ENCODE assay signal across 28 mouse cellular contexts in genomic region chr16:46383344-46383743, GRCm38 (mm10).
A peak's percentile ranks its signal among the peaks of the same experiment; 100 is the strongest.
DNase-seq lines count a peak whose midpoint lies in the region; ATAC-seq lines count a peak whose summit lies in the region.
"Had no signal": no experiment of that assay in that cellular context is flagged by ENCODE, and none has a peak within 500 bp of the region (broad histone marks: within the 10 kb centered on the region; RNA-seq: fewer than 3 reads in every experiment).

No protein-coding gene starts in this region.

- no peak overlapping the region for H3K9ac ChIP-seq in embryonic facial prominence, embryonic 14.5 days (ENCODE audit: low read depth, low read length)
- no peak overlapping the region for H3K9ac ChIP-seq in limb, embryonic 12.5 days (replicated peaks)
- H3K9ac ChIP-seq: embryonic facial prominence, embryonic 15.5 days; heart, embryonic 12.5 days; intestine, embryonic 15.5 days; neural tube, embryonic 13.5 days had no signal

- no peaks in the 10 kb centered on the region for H3K36me3 ChIP-seq in embryonic facial prominence, embryonic 14.5 days (ENCODE audit: control insufficient read depth, insufficient read depth, low read length)
- H3K36me3 ChIP-seq in embryonic facial prominence, embryonic 10.5 days (replicated peaks), result no peaks in the 10 kb centered on the region
- no peaks in the 10 kb centered on the region for H3K36me3 ChIP-seq in limb, embryonic 12.5 days
- no peaks in the 10 kb centered on the region for H3K36me3 ChIP-seq in limb, embryonic 10.5 days
- H3K36me3 ChIP-seq: embryonic facial prominence, embryonic 15.5 days; heart, embryonic 12.5 days; hindbrain, embryonic 10.5 days; intestine, embryonic 15.5 days; neural tube, embryonic 13.5 days had no signal

- ATAC-seq in embryonic facial prominence, embryonic 14.5 days (ENCODE audit: low read depth), result peak; percentile 28; the same call in 1 of the 2 replicates
- peak; percentile 42; the same call in 1 of the 2 replicates for ATAC-seq in limb, embryonic 12.5 days (ENCODE audit: insufficient number of reproducible peaks, insufficient read depth, low FRiP score, low TSS enrichment, low read depth)
- ATAC-seq: hindbrain, embryonic 16.5 days; intestine, embryonic 15.5 days had no signal

- 89% methylated on average over 4 of the region's 4 CpGs for WGBS in embryonic facial prominence, embryonic 14.5 days
- 88% methylated on average over 4 of the region's 4 CpGs for WGBS in embryonic facial prominence, embryonic 10.5 days
- WGBS in limb, embryonic 12.5 days, result 89% methylated on average over 4 of the region's 4 CpGs
- WGBS in limb, embryonic 10.5 days, result 91% methylated on average over 4 of the region's 4 CpGs

- H3K4me2 ChIP-seq in embryonic facial prominence, embryonic 14.5 days (ENCODE audit: low read depth, low read length), result no peak overlapping the region
- no peak overlapping the region for H3K4me2 ChIP-seq in limb, embryonic 12.5 days
- H3K4me2 ChIP-seq: embryonic facial prominence, embryonic 15.5 days; heart, embryonic 12.5 days; intestine, embryonic 15.5 days; neural tube, embryonic 13.5 days had no signal

- H3K4me1 ChIP-seq in embryonic facial prominence, embryonic 14.5 days (ENCODE audit: control insufficient read depth, insufficient read depth, low read length), result peaks cover 4% of the 10 kb centered on the region; the same call in 1 of the 2 replicates
- H3K4me1 ChIP-seq in embryonic facial prominence, embryonic 10.5 days, result peaks cover 3% of the 10 kb centered on the region
- no peaks in the 10 kb centered on the region for H3K4me1 ChIP-seq in limb, embryonic 12.5 days (replicated peaks)
- no peaks in the 10 kb centered on the region for H3K4me1 ChIP-seq in limb, embryonic 10.5 days
- H3K4me1 ChIP-seq: embryonic facial prominence, embryonic 15.5 days; heart, embryonic 12.5 days; intestine, embryonic 15.5 days; neural tube, embryonic 13.5 days had no signal

- no peak overlapping the region for H3K4me3 ChIP-seq in embryonic facial prominence, embryonic 14.5 days (ENCODE audit: low read depth, low read length)
- no peak overlapping the region for H3K4me3 ChIP-seq in embryonic facial prominence, embryonic 10.5 days
- H3K4me3 ChIP-seq in limb, embryonic 12.5 days (replicated peaks), result no peak overlapping the region
- H3K4me3 ChIP-seq in limb, embryonic 10.5 days, result no peak overlapping the region
- H3K4me3 ChIP-seq: embryonic facial prominence, embryonic 15.5 days; heart, embryonic 12.5 days; hindbrain, embryonic 10.5 days; intestine, embryonic 15.5 days; left cerebral cortex, adult 2 months; neural tube, embryonic 13.5 days had no signal

- no peaks in the 10 kb centered on the region for H3K27me3 ChIP-seq in embryonic facial prominence, embryonic 14.5 days (replicated peaks; ENCODE audit: control insufficient read depth, insufficient read depth, low read length)
- H3K27me3 ChIP-seq in embryonic facial prominence, embryonic 10.5 days (replicated peaks; ENCODE audit: low read depth, poor library complexity, severe bottlenecking), result no peaks in the 10 kb centered on the region
- H3K27me3 ChIP-seq in limb, embryonic 12.5 days, result no peaks in the 10 kb centered on the region
- no peaks in the 10 kb centered on the region for H3K27me3 ChIP-seq in limb, embryonic 10.5 days (ENCODE audit: low read depth, poor library complexity, severe bottlenecking)
- H3K27me3 ChIP-seq: embryonic facial prominence, embryonic 15.5 days; heart, embryonic 12.5 days; intestine, embryonic 15.5 days; neural tube, embryonic 13.5 days had no signal

- no peaks in the 10 kb centered on the region for H3K9me3 ChIP-seq in embryonic facial prominence, embryonic 14.5 days (ENCODE audit: control insufficient read depth, low read length)
- H3K9me3 ChIP-seq in embryonic facial prominence, embryonic 10.5 days, result no peaks in the 10 kb centered on the region
- no peaks in the 10 kb centered on the region for H3K9me3 ChIP-seq in limb, embryonic 12.5 days
- H3K9me3 ChIP-seq in limb, embryonic 10.5 days (replicated peaks), result no peaks in the 10 kb centered on the region
- H3K9me3 ChIP-seq: embryonic facial prominence, embryonic 15.5 days; hindbrain, embryonic 10.5 days; intestine, embryonic 15.5 days; neural tube, embryonic 13.5 days had no signal

- H3K27ac ChIP-seq in embryonic facial prominence, embryonic 14.5 days (replicated peaks; ENCODE audit: low read depth, low read length), result no peak overlapping the region
- no peak overlapping the region for H3K27ac ChIP-seq in embryonic facial prominence, embryonic 10.5 days (replicated peaks)
- no peak overlapping the region for H3K27ac ChIP-seq in limb, embryonic 12.5 days
- H3K27ac ChIP-seq in limb, embryonic 10.5 days, result no peak overlapping the region
- H3K27ac ChIP-seq: embryonic facial prominence, embryonic 15.5 days; hindbrain, embryonic 10.5 days; intestine, embryonic 15.5 days; left cerebral cortex, adult 2 months; neural tube, embryonic 13.5 days had no signal

- no peak for DNase-seq in embryonic facial prominence, embryonic 14.5 days (ENCODE audit: low spot score)
- DNase-seq in embryonic facial prominence, embryonic 10.5 days (ENCODE audit: low spot score), result no peak
- DNase-seq in frontal cortex, adult 2 months (ENCODE audit: extremely low spot score in 1 of 2, low spot score in 1 of 2), result peak; percentile 24 to 43
- DNase-seq in frontal cortex, postnatal 14 days (ENCODE audit: low spot score in 2 of 2), result no peak
- DNase-seq in limb, embryonic 10.5 days (ENCODE audit: low spot score), result no peak
- DNase-seq in telencephalon, adult 2 months (ENCODE audit: low read depth, low spot score), result peak; percentile 58
- no peak for DNase-seq in urinary bladder, postnatal 25 days (ENCODE audit: low spot score)
- DNase-seq: adrenal gland, postnatal 10 days; cerebellum, adult 8-10 months; embryo, embryonic 11 days; gastrocnemius, postnatal 10 days; heart, postnatal 10 days; kidney, adult 8-10 months; kidney, postnatal 10 days; liver; lung, postnatal 4 days; midbrain, embryonic 14.5 days; retina, postnatal 1 day; thymus, adult 2 months; thymus, postnatal 4 days had no signal

Comparison
In these comparisons a context has a peak if more than half of its experiments do, and no peak if none do; other contexts are left out.
1. DNase-seq: peak in frontal cortex, adult 2 months (2 of 2) and telencephalon, adult 2 months (single experiment); none in embryonic facial prominence, embryonic 14.5 days (single experiment), embryonic facial prominence, embryonic 10.5 days (single experiment), frontal cortex, postnatal 14 days (0 of 2), limb, embryonic 10.5 days (single experiment) and urinary bladder, postnatal 25 days (single experiment).